Mouse (Mus musculus) mouse trophoblast stem cell (cell line): ENCODE data around the gene Ccdc146.
"Not testable (repeated sequence)": the region's sequence is repeated elsewhere in the genome, so short reads cannot be mapped to it uniquely, and the experiment has no call there.

Source experiments
- in situ Hi-C, 2 experiments: fragments of 300-500 bp; cut with MseI, MboI; formaldehyde crosslinking; loops; 2 replicates in 1 of 2; 3 replicates in 1 of 2; pipeline ENCODE4 v1.15.1; 2025

The Ccdc146 gene

GRCm38 (mm10) chr5:21332119-21332518 lies 92.4 kb downstream of the Ccdc146 start:
- in situ Hi-C loops = no loop called here

DNA sequence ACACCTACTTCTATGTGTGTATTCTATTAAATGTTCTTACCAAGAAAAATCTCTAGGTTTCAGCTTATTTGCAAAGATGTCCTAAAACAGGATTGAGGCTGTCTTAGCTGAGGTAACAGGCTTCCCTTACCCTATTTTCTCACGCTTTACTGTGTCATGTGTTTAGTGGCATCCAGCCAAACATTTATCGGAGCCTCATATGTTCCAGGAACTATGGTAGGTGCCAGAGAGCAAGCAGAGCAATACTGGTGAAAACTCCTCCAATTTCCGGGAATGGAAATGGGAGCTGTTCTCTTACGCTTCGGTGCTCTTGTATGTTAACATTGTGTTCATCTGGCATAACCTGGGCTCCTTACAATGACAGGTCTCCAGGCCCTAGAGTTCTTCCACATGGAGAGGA lies 92.8 kb downstream of the Ccdc146 start:
- in situ Hi-C loops = no loop called here

DNA sequence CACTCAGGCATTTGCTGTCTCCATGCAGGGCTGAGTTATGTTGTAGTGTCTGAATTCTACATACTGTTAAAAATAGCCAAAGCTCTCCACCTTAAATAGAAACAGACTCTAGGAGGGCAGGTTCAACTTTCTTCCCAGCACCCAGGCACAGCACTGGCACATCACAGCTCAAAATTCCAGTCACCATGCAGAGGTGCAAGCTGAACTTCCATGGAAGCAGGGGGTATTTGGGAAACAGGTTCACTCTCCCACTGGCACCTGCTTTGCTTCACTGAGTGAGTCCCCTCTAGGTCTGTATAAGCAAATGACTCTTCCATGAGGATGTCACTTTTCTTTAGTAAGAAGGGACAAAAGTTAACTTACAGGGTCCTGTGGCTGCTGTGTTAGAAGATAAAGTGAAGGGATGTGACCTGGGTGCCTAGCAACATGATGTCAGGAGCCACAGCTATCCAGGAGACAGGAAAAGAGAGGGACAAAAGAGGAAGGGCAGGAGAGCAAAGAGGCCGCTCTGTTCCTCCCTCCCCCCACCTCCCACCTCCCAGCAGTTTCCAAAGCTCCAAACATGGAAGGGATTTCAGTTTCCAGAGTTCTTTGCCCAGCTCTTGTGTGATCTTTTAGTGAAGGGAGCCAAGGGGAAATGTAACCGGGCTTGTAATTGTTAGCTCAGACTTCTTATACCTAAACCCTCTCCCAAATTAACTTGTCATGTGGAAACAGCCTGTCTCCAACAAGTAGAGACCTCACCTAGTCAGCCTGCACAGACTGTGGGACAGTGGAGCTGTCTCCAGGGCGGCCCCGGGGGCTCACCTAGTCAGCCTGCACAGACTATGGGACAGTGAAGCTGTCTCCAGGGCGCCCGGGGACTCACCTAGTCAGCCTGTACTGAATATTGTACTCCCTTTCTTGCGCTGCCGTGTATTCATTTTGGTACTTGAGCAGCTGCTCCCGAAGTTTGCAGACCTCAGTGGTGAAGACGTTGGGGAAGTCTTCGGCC lies 94.5 kb downstream of the Ccdc146 start:
- in situ Hi-C loops = no loop called here

- in situ Hi-C loops = no loop called here
Observed at GRCm38 (mm10) chr5:21328560-21328959, 95.9 kb downstream of the Ccdc146 start.

DNA sequence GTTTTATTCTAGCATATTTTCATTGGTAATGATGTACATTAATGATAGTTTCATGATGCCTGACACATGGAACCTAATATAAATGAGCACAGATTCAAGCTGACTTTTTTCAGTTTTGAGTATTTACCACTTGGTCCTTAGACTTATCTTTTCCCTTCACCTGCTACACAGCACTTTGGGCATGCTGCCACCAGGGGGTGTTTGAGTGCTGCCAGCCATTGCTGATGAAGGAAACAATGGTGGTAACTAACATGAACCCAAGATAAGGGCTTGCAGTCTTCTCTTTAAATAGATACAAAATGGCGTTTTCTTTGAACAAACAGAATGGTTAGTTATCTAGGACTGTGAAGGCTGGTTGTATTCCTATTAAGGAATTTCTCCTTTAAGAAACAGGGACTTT lies 98.0 kb downstream of the Ccdc146 start:
- in situ Hi-C loops = no loop called here

DNA sequence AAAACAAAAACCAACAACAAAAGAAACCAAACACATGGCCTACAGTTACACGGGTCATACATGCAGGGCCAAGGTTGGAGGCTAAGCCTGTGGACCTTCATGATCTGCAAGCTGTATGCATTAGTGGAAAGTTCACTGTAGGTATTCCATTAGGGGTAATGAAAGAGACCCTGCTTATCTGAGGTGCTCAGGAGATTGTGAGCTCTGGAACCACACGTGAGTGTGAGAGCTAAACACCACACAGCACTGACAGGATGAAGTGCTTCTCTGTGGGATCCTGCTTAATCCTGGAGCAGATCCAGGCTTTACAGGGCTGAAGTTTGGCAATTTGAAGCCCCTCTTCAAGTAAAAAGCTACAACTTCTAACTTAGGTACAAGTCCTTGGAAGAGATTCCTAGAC lies 104.3 kb downstream of the Ccdc146 start:
- in situ Hi-C loops = no loop called here

DNA sequence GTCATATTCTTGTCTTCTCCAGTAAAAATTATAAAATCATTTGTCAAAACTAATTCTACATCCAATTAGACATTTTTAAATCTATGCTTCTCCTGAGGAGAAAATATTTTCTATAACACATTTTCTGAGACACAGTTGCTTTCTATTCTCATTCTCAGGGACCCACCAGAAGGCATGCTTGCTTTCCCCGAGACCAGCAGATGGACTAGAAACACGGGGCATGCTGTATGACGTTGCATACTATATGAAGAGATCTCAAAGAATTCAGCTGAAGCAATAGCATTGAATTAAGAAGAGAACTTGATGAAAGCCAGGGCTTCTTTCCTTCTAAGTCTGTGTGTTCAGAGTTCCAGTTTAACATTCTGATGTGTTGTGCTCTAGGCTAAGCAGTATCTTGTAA lies 109.8 kb downstream of the Ccdc146 start:
- in situ Hi-C loops = no loop called here

DNA sequence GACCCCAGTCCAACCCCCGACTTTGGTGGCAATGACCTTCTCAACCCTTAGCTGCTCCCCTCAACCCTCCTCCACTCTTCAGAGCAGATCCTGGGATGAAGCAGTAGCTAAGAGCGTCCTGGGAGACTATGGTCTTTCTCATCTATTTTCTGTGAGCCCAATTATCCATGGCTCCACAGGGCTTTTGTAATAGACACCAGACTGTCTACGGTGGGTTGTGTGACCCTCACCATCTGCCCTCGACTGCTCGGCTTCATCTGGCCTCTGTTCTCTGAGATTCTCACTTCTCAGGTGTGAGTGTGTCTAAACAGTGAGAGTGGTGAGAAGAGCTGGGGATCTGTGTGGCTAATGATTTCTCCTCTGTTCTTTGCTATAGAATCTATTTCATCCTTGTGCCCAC lies 117.3 kb downstream of the Ccdc146 start:
- in situ Hi-C loops = no loop called here

- in situ Hi-C loops = no loop called here
Observed at GRCm38 (mm10) chr5:21301011-21301410, 123.5 kb downstream of the Ccdc146 start.

- in situ Hi-C loops = no loop called here
Observed at GRCm38 (mm10) chr5:21300058-21300457, 124.4 kb downstream of the Ccdc146 start.

DNA sequence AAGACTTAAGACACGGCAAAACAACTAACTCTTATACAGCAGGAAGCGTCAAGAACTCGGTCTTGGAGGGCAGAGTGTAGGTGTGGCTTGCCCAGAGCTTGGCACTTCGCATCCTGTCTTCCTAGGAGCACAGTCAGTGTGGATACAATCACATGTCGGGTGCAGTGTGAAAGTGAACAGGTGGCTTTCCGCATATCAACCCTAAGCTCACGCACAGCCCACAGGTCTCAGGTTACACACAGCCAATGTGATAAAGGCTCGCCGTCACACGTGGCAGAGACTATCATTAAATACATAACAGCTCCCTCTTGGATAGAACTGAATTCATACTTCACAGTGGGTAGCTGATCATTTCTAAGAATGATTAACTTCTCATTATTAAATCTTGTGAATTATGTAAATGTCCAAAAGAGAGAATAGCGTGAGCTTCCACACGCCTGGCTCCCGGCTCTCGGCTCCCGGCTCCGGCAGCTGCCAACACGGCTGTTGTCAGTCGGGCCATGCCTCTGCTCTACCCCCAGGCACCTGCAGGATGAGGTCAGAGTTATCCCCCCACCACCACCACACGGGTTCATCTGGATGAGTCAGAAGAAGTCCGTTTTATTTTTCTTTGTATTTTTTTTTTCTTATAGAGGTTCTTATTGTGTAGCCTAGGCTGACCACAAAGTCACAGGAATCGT lies 125.3 kb downstream of the Ccdc146 start:
- in situ Hi-C loops = no loop called here

GRCm38 (mm10) chr5:21295683-21296082 lies 128.8 kb downstream of the Ccdc146 start:
- in situ Hi-C loops = no loop called here

DNA sequence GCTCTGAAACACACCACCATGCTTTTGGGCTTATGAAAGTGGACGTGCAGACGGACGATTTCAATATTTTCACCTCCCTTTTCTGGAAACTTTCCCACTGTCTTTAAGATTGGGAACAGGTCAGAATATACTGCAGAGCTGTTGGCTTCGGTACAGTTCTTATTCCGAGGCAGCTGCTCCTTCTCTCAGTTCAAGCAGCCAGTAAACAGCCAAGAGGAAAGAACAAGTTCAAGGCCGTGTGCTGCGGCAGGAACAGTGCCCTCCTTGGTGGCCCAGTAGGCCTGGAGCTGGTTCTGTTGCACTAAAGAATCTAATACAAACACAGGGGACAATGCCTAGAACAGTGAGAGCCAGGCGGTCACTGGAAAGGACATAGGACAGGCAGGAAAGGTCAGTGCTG lies 133.9 kb downstream of the Ccdc146 start:
- in situ Hi-C loops = no loop called here

DNA sequence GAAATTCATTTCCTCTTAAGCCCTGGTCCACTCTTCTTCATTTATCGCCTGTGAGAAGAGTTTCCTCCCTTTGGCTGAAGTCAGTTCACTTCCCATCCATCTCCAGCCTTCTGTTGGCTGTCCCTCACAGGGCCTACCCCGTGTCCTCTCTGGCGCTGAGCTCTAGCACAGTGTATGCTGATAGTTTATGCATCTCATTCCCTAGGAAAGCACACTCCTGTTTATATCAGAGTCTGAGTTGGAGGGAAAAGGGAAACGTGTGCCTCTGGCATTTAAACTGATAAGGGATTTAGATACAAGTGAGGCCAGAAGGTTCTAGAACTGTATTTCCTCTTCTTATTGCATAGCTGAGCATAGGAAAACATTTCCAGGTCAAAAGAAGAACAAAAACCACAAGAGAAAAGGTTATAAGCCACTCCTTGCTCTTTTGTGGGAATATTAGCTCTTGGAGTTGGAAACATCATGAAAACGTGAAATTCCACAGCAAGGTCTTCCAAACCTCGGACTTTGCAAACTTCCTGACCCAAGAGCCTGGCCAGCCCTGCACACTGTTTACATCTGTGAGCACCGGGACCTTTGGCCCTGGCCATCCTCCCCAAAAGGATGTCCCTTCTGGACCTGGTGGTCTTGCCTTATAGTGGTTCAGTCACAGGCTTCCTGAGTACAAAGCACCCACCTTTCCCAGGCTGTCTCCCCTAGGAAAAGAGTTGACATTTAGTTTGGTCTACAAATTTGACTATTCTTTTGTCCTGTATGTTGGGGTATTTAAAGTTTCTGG lies 135.6 kb downstream of the Ccdc146 start:
- in situ Hi-C loops = no loop called here

GRCm38 (mm10) chr5:21283356-21284062 lies 141.0 kb downstream of the Ccdc146 start:
- in situ Hi-C loops = no loop called here

DNA sequence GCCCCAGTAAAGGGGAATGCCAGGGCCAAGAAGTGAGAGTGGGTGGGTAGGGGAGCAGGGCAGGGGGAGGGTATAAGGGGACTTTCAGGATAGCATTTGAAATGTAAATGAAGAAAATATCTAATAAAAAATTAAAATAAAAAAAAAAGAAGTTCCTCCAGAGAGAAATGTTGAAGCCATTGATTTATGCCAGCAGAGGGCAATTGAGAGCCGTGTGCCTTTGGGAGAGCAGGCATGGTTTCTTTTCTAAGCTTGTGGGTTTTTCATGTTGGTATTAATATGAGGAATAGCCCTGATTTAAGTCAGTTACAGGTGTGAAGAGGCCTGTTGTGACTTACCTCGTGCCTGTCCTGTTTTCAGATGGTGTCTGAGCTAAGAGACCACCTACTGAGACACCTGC lies 146.8 kb downstream of the Ccdc146 start:
- in situ Hi-C loops = not testable (repeated sequence)

DNA sequence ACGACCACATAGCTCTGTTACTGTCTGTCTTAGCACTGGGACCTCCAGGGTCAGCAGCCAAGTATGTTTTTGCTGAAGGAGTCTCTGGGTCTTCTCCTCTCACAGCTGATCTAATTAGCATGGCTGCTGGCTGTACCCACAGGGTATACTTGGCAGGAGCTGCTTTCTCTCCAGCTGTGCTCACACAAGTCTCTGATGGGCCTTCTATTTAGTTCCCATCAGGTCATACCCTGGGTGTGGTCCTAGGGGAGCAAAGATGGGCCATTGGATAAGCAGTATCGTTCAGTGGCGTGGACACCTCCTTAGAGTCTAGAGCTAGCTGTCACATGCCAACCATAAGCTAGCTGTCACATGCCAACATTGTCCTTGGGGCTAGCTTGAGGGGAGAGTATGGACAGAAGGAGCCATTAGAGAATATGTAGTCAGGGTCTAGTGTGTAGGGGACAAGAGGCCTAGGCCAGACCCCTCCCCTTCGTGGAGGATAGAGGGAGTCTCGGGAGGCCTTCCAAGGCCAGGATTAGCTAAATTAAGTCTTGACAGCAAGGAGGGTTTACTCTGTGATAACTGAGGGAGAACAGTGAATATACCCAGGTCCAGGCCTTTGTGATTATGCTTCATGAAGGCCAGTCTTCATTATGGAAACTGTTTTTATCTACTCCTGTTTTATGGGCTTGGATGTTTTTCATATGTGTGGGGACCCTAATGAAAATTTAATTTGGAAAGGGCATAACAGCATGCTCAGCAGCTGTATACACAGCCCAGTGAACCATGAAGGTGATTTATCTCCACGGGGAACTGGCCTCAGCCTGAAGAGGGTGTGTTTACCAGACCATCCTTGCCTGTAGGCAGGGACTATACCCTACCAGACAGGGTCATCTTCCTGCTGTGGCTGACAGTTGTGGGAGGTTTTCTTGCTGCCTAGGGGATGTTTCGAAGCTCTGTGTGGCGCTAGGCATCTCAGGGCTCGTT lies 152.8 kb downstream of the Ccdc146 start:
- in situ Hi-C loops = no loop called here

- in situ Hi-C loops = no loop called here
Observed at GRCm38 (mm10) chr5:21270756-21271155, 153.7 kb downstream of the Ccdc146 start.

- in situ Hi-C loops = loop anchor here (10.0 kb wide), 2 partner anchors 155 to 315 kb away; partner anchors contain the start of genes Ccdc146 (in 1 of the 2) and Fam185a (in 1 of the 2)
Observed at GRCm38 (mm10) chr5:21269446-21269845, 155.0 kb downstream of the Ccdc146 start.

- in situ Hi-C loops = loop anchor here (10.0 kb wide), 2 partner anchors 158 to 318 kb away; partner anchors contain the start of genes Ccdc146 (in 1 of the 2) and Fam185a (in 1 of the 2)
Observed at GRCm38 (mm10) chr5:21267090-21267489, 157.4 kb downstream of the Ccdc146 start.
